Mouse (Mus musculus) R1 (cell line): ENCODE measurements around the gene Zfp606.

Source experiments
- DNase-seq: peaks from one replicate; pipeline ENCODE4 v3.0.0-alpha.2; 2018; ENCODE audit warnings: low read depth, low spot score

The Zfp606 gene

DNA sequence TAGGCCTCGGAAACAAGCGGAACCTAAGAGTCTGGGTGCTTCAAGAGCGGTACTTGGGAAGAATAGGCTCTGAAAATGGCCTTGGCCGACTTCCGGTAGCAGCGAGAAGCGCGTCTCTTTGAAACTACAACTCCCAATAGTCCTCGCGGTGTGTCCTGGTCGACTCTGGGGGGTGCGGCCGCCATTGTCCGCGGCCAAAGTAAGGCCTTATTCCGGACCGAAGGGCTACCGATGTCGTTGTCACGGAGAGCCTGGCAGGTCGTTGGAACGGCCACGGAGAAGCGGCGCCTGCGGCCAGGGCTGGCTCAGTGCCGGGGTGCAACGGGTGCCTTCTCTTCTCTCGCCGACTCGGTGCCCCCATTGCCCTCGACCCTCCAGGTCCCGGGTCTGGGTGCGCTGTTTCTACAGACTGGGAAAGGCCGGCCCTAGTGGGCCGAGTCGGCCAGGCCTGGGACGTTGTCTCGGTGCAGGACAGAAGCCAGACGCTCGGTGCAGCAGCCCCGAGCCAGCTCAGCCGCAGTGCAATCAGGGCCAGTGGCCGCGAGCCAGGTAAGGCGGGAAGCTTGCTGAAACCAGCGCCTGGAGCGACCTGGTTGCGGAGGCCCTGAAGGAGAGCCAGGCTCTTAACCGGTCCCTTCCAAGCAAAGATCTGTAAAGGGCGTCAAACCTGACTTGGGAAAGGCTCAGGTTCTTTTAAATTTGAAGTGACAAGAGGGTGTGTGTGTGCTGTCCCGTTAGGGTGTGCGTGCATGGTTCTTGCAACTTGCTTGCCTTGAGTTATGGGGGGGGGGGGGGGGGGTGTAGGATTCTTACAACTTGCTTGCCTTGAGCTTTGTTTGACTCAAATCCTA is at the start of gene Zfp606:
Zfp606 (plus strand) TSS at position 136 of the 851 bp plus-strand sequence.
- DNase-seq = peak; percentile 95

GRCm38 (mm10) chr7:12479009-12479346 is 885 bp downstream of the Zfp606 start:
- peak; percentile 30 for DNase-seq

GRCm38 (mm10) chr7:12479525-12479924 is 1.4 kb downstream of the Zfp606 start:
- peak; percentile 21 for DNase-seq

GRCm38 (mm10) chr7:12483771-12484170 is 5.7 kb downstream of the Zfp606 start:
- no peak for DNase-seq

- DNase-seq = peak; percentile 53
Observed at GRCm38 (mm10) chr7:12485956-12486355, 7.9 kb downstream of the Zfp606 start.

DNA sequence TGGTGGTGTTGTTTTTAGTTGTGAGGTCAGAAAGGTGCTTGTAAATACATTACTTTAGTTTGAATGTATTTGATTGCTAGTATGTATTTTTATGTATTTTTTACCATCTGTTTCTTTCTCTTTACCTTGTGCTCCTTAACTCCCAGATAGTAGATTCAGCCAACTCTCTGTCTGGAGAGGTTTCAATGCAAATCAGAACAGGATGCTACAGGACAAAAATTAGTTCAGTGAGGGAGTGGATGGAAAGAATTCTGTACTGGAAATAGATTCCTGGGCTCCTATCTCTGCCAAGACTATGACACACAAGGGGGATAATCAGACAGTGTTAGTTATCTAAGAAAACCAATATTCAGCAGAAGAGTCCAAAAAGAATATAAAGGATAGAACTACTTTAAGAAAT is 8.6 kb downstream of the Zfp606 start:
- no peak for DNase-seq

GRCm38 (mm10) chr7:12510913-12511312 is 32.8 kb downstream of the Zfp606 start:
- no peak for DNase-seq

DNA sequence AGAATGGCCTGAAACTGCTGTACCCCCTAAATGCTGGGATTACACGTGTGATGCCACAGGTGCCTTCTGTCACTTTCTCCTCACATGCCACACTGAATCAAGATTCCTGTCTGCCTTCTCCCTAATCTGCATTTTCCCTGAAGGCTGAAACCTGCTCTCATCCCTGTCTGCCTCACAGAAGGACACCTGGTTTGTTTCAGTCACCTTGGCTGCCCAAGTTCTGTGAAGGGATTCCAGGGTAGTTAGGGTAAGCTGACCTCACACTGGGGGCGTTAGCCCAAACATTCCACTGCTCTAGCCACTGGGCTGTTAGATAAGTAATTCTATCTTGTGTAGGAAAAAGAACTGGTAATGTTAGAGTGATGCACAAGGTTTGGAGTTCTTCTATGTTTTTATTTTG is 34.1 kb downstream of the Zfp606 start, which contains the start of gene 2900092C05Rik:
2900092C05Rik (plus strand) TSS at position 301 of the 400 bp plus-strand sequence.
- no peak for DNase-seq
